Mouse (Mus musculus): ENCODE data around the gene Oprm1.

The Oprm1 gene

DNA sequence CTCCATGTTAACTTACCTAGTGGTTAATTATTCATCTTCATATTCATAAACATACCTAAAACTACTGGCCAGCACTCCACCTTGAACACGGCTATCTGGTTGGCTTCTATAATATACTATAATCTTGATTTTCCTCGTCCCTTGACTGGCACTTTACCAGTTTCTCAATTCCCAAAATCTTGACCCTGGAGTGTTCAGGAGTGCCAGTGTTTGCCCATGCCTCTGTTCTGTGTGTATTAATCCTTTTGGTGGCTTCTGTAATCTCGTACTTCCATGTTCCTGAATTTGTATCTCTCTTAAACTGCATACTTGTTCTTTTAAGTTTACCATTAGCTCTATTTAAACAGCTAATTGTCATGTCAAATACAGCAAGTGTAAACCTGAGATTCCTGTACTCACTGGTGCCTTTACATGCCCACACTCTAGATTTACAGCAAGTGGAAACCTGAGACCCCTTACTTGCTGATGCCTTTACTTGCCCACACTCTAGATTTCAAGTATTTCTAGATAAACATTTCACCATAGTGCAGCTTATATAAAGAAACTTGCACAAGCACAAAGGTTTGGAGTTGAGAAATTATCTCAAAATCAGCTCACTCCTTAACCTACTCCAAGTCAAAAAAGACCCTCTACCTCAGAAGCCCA is 138.5 kb downstream of the Oprm1 start:
- no peak for DNase-seq

DNA sequence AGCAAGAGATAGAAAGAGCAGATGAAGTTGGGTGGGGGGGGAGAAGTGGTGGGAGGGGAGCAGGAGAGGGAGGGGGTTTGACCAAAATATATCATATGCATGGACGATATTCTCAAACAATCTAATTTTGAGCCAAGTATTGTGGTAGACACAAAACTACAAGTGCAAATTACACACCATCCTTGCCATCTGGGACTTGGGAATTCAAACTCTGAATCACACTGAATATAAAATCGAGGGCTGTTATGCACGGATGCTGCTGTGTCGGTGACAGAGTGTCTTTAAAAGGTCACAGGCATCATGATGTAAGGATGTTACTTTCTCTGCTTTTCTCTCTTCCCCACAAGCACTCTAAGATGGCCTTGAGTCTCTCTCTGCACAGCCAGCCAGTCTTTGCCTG is 141.8 kb downstream of the Oprm1 start:
- peak; percentile 37 for DNase-seq

- no peak for DNase-seq
Measured at GRCm38 (mm10) chr10:6901819-6902393, 143.6 kb downstream of the Oprm1 start.

DNA sequence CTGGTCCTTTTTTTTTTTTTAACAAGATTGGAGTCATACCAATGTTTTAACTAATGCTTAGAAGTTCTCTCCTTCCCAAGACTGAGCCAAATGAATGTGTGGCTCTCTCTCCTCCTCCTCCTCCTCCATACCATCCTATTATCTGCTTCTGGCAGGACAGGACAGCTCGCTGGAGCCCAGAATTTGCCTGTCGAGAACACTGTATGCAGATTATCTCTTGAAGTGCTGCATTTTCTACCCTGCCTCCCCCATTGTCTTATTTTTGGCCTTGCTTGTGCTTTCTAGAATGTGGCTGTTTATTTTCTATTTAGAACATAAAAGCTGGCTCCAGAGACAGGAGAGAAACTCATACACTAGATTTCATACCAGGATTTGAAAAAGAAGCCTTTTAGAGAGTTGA is 151.5 kb downstream of the Oprm1 start:
- DNase-seq, result peak; percentile 68

DNA sequence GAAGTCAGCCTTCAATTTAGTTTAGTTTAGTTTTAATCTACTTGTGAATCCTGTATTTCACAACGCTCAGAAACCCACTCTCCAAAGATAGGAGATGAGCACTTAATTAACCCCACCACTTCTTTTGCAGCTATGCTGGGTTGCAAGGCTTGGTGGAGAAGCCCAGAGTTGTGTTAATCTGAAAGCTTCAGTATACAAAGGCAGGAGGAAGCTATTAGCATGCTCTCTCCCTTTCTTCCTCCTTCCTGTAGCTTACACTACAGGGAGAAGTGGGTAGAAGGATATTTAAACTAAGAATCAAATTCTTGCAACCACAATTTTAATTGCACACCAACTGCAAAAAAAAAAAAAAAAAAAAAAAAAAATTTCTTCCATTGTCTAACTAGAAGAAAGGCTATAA is 157.7 kb downstream of the Oprm1 start:
- no peak for DNase-seq

- DNase-seq, result peak; percentile 87
Measured at GRCm38 (mm10) chr10:6916545-6917257, 158.4 kb downstream of the Oprm1 start.

DNA sequence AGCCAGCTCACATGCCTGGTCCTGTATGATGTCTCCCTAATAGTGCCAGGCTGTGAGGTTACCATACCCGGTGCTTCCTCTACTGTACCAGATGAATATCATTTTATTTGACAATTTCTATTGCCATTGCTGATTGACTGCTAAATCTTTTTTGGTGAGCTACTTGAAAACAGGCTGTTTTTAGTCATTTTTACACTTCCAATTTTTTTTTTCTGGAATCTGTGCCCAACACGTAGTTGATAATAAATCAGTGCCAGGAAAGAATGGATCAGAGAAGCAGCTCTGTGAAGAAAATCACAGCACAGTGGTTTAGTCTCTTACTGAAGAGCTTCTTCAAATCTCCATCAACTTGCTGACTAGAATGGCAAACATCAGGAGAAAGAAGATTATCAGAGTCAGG is 168.4 kb downstream of the Oprm1 start:
- no peak for DNase-seq

DNA sequence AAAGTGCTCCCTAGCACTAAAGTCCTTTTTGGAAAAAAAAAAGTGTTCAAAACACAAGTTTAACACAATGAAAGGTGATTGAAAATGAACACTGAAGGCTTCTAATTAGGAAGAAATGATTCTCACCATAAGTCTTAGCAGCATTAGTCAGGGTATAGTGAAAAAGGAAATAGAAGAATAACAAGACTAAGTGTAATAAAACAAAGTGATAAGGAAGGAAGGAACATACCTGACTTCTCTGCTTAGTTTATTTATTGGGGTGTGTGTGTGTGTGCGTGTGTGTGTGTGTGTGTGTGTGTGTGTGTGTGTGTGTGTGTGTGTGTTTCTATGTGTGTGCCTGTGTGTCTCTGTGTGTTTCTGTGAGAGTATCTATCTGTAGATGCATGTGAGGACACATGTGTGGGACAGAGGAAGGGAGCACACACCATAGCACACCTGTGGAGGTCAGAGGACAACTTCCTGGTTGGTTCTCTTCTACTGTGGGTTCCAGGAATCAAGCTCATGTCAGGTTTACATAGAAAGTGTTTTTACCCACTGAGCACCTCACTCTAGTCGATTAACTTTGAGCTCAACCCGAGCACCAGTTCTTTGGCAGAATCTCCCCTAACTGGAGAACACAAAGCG is 169.4 kb downstream of the Oprm1 start:
- DNase-seq, result no peak

DNA sequence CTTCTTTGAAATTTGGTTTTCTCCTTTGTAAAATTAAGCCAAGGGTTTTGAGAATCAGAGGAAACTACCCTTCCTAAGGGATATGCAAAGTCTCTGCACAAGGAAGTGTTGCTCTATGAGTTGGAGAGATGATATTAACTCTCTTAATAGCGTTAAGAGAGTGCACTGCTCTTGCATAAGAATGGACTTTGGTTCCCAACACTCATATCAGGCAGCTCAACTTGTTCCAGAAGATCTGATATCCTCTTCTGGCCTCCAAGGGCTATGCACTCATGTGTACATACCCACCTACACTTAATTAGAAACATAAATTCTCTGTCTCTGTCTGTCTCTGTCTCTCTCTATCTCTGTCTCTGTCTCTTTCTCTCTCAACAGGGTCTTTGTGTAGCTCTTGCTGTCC is 170.6 kb downstream of the Oprm1 start:
- no peak for DNase-seq

- DNase-seq, result peak; percentile 62
Measured at GRCm38 (mm10) chr10:6930398-6930797, 172.1 kb downstream of the Oprm1 start.

DNA sequence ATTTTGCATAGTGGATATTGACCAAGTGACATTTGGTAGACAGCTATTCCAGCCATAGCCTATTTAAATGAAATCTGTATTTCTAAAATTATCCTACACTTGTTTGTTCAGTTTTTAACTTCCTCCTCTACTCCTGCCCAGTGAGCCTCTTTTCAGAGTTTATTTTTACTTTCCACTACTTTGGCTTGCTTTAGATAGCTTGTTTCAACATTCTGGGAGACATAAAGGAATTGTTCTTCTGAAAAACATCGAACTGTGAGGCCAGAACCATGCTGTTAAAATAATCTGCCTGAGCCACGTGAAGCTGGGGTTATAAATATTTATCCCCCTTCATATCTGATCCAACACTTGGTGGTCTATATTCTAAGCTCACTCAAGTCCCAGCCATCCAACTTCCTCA is 172.6 kb downstream of the Oprm1 start:
- DNase-seq, result no peak

GRCm38 (mm10) chr10:6934776-6935175 is 176.5 kb downstream of the Oprm1 start:
- no peak for DNase-seq

GRCm38 (mm10) chr10:6936671-6937425 is 178.5 kb downstream of the Oprm1 start:
- DNase-seq, result peak; percentile 91

DNA sequence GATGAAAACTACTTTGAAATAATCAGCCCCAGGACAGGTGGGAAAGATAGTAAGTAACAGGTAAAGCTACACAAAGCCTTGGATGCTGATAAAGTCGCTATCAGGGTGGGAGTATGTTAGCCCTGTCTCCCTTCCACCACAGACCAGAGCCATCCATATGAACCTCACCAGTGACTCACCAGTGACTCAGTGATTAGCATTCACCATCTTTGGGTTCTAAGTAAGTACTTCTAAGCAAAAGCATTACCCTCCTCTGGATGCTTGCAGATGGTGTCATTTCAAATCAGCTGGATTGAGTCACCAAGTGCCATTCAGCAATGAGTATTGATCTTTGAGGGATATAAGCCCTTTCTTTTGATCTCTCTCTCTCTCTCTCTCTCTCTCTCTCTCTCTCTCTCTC is 194.8 kb downstream of the Oprm1 start:
- no peak for DNase-seq

GRCm38 (mm10) chr10:6954533-6954932 is 196.2 kb downstream of the Oprm1 start:
- no peak for DNase-seq

- DNase-seq, result no peak
Measured at GRCm38 (mm10) chr10:6956357-6956756, 198.1 kb downstream of the Oprm1 start.

DNA sequence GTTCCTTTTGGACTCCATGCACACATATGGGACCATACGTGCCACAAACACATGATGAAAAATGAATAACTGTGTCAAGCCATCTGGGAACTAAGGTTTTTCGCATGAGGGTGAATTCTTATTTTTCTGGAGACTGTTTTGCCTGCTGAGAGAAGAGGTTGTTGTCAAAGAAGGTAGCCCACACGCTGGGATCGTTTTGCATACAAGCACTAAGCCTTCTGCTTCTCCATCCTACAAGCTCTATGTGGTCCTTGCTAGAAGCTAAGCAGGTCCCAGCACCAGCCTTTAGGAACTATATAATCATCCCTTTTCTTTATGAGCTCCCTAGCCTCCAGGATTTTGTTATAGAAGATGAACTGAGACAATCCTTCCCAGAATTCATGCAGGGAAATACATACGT is 200.5 kb downstream of the Oprm1 start:
- DNase-seq, result no peak

DNA sequence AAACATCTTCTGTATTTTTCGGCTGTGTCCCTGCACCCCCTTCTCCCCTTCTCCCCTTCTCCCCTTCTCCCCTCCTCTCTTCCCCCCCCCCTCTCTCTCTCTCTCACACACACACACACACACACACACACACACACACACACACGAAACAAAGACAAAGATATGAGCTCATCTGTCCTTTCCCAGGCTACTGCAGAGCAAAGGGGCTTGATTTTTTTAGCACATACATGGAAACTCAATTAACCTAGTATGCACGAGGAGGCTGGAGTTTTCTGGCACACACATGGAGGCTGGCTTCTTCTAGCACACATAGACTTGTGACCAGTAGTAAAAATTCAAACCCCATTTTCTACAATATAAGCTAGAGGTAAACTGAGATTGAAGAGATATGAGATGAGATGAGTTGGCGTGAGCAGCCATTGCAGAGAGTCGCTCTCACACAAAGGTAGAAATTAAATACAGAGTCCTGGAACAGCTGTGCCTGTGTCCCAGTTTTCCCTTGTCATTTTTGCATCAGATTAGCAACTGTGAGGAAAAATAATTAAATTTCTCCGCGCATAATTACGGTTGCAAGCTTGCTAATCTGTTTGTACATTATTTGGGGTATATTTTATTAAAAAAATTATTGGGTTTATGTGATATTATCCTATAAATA is 209.4 kb downstream of the Oprm1 start:
- no peak for DNase-seq

- no peak for DNase-seq
Measured at GRCm38 (mm10) chr10:6968334-6968733, 210.0 kb downstream of the Oprm1 start.

- DNase-seq, result peak; percentile 33
Measured at GRCm38 (mm10) chr10:6977843-6978242, 219.5 kb downstream of the Oprm1 start.

DNA sequence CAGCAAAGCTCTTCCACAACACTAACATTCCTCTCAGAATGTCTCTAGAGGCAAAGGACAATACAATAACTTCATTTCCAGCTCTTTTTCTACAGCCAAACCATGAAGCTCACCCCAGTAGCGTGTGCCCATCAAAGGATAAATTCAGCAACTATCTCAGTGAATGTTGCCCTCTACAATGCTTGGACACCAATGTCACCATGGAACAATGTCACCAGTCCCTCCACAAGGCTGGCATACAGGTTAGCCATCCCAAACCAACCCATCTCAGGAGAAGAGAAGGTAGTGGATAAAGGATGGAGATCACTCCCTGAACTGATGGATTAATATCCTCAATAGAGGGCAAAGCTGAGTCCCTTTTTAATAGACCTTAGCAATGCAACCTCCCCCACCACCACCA is 220.4 kb downstream of the Oprm1 start:
- no peak for DNase-seq

- DNase-seq, result no peak
Measured at GRCm38 (mm10) chr10:6979216-6979615, 220.9 kb downstream of the Oprm1 start.

- DNase-seq, result no peak
Measured at GRCm38 (mm10) chr10:6979789-6980188, 221.5 kb downstream of the Oprm1 start.

All from right cerebral cortex, adult 18-20 months (tissue).